Mouse (Mus musculus) yolk sac, embryonic 10.5 days (tissue): Measurements from ENCODE around the gene 1700088E04Rik.

Source experiments
- DNase-seq: peaks from one replicate; pipeline ENCODE4 v3.0.0-alpha.2; 2017; ENCODE audit warnings: low spot score

Gene 1700088E04Rik

DNA sequence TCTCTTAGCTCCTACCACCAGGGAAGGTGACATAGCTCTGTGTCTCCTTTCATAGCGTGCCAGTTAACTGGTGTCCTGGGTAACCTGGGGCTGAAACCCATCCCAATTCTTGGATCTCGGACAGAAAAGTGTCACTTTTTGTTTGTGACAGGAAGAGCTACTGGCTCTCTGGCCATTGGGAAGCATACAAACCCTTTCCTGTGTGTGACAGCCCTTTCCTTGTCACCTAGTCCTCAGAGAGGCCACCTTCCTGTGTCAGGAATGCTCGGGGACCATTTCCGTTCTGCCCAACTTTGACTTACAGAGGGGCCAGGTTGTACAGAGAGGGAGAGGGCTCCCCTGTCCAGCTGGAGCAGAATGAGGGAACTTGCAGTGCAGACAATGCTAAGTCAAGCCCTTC, 41.6 kb downstream of the 1700088E04Rik start:
- no peak for DNase-seq

DNA sequence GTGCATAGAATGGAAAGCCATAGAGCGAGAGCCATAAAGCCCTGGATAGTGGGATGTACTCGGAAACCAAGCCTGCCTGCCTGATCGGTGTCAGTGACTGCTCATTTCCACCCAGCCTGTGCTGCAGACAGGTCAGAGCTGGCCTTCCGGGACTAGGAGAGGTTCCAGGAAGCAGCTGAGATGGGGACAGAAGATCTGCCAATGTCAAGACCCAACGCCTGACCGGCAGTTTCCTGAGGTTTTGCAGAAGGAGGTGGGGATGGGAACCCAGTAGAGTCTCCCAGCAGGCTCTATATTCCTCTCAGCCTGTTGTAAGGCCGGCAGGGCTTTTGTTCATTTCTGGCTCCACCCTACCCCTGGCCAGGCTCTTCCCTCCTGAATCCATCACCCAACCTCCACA, 42.2 kb downstream of the 1700088E04Rik start:
- DNase-seq = no peak

DNA sequence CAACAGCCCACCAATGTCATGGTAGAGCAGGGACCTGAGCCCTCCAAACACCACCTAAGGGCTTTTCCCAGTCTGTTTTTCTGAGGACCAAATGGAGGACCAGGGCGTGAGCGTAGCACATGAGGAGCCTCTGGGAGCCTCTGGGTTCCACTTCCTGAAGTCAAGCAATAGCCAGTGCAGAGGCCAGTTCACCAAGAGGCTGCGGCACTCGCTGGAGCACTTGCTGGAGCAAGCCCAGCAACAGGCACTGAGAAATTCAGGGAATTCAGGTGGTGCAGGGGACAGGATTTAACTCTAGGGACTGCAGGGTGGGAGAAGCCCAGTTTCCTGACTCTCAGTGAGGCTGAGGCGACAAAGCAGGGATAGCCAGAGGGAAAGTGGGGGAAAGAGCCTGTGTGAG, 42.8 kb downstream of the 1700088E04Rik start:
- DNase-seq = no peak

DNA sequence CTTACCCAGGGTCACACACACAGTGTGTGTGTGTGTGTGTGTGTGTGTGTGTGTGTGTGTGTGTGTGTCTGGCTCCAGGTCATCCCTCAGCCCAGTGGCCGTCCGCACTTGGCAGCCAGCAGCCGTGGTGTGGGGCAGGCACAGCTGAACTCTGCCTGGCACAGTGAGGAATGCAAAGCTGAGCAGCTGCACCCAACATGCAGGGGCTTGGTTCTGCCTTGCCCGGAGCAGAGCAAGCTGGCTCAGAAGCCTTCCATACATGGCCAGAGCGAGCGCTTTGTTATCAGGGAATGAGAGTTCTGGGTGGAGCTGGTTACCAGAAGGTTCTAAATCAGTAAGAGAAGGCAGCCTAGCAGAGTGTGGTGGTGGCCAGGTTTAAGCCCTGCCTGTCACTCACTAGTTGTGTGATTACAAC, 43.4 kb downstream of the 1700088E04Rik start:
- DNase-seq = peak; percentile 32

DNA sequence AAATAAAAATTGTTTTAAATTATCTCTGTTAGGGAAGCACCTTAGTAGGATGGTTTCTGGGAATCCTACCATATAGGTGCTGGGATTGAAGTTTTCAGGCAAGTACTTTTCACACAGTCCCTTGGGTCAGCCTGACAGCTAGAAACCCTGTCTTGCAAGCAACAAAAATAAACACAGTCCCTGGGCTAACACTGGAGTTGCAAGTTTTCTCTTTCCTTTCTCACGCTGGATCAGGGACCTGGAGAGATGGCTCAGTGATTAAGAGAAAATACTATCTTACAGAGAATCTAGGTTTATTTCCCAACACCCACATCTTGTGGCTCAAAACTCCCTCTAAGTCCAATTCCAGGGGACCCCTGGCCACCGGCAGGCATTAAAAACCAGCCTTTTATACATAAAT, 43.9 kb downstream of the 1700088E04Rik start:
- DNase-seq = no peak

DNA sequence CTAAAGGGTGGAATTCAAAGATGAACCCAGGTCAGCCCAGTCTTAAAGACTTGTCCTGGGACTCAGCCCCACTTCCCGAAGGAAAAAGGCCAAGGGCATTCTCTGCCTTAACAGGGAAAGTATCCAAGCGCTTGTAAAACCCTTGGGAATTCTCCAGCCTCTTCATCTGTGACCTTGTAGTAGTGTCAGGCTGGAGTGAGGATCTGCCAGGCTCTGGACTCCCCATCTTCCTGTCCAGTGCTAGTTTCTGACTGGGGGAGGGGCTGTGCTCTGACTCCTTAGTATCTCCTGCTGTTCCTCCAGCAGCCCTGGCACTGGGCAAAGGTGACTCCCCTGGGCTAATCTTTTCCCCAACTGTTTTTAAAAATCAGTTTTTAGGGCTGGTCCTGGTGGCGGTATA, 44.5 kb downstream of the 1700088E04Rik start:
- no peak for DNase-seq

DNA sequence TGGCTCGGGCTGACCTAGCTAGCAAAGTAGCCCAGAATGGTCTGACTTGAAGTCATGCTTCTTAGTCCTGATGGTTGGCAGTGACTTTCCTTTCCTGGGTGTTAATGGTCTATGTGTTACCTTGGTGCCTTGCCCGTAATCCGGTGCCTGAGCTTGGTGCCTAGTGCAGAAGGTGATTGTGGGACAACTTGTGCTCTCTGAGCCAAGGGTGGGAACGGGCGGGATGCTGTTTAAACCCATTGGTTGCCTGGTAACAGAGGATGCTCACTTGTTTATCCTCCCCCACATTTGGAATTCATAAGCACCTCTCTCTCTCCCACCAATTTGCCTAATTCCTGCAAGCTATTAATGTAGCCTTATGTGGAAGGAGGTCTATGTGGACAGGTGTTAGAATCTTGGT, 45.6 kb downstream of the 1700088E04Rik start:
- no peak for DNase-seq

DNA sequence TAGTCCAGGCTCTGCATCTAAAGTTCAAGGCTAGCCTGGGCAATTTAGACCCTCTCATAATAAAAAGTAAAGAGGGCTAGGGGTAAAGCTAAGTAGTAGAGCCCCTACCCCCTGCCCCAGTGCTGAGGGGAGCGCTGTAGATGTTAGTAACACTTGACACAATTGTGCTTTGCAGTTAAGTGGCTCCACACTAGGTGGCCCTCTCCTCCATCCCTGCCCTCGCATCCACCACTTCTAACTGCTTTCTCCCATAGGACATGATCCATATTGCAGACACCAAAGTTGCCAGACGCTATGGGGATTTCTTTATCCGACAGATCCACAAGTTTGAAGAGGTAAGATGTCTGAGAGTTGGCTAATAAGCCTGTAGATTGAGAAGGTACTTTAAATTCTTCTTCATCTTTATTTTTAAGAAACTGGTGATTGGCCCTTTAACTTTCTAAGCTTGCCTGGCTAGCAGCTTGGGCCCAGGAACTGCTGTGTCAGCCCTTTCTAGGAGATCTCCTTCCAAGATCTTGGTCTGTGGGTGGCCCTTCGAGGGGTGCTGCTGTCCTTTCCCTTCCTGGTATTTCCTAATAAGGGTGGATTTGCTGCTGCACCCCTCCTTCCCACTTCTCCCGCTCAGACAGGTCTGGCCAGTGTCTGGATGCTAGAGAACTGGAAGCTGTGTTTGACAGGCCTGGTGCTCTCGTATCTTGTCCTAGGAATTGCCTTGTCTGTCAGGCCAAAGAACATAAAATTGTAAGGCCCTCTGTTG, 47.8 kb downstream of the 1700088E04Rik start:
- no peak for DNase-seq

DNA sequence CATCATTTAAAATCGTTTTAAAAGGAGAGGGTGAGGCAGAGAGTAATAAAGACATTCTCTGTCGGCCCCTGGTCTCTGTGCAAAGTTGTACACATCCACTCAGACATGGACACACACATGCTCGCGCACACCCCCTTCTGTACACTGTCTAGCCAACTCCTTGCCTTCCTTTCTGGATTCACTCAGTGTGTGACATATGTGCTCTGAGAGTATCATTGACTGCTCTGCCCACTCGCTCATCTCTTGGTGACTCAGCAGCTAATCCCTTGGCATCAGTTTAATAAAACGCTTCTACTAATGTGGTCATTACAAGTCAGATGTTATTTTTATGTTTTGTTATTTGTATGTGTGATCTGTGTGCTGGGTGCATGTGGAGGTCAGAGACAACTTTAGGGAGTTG, 48.8 kb downstream of the 1700088E04Rik start:
- no peak for DNase-seq

DNA sequence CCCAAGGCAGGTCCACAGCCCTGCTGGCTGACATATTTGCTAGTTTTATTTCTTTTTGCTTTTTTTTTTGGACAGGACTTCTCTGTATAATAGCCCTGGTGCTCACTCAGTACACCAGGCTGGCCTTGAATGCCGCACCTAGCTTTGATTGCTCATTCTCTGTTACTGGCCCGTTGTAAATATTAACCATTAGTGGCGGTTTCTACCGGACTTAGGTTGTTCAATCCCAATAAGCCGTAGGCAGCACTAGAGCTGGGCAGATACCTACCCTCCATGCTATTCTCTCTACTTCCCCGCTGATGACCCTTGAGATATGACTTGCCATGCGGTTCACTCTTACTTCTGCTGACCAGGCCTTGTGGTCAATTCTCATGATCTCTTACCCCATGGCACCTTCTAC, 61.5 kb downstream of the 1700088E04Rik start:
- peak; percentile 61 for DNase-seq
